Mouse (Mus musculus) lung, adult 2 months (tissue): ENCODE measurements around the gene Ccdc85b.

Experiments used
- CTCF ChIP-seq: fragments of 200-500 bp; IDR thresholded peaks from 2 replicates; pipeline ENCODE4 v1.5.1; 2011; ENCODE audit warnings: mild to moderate bottlenecking, low read length, control low read depth; ENCODE audit not compliant: insufficient read depth
- POLR2A ChIP-seq: fragments of 200-500 bp; IDR thresholded peaks from 2 replicates; pipeline ENCODE4 v1.6.1; 2011; ENCODE audit warnings: low read depth, mild to moderate bottlenecking, control low read depth, low read length, borderline replicate concordance; ENCODE audit errors: extremely low read depth

DNA sequence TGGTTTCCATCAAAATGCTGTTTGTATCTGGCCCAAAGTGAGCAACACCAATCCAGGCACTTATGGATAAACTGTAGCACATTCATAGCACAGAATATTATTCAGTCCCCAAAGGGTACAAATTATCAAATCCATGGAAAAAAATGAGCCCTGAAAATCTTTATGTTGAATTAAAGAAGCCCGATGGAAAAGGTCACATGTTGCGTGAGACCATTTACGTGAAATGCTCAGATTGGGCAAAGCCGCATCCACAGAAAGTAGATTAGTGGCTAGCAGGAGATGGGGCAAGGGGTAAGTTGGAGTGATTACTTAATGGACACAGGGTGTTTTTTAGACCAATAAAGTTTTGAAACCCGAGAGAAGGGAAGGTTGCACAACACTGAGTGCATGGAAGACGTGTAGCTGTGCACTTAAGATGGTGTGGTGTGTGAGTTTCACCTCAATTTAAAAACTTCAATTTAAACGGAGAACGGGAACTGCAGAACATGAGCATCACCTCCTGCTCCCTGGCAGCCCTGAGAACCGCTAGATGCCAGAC lies 13.3 kb downstream of the Ccdc85b start:
- TF ChIP-seq POLR2A (no peak), CTCF (no peak)
